Mouse (Mus musculus) erythroblast, embryonic 14.5 days (primary cell): ENCODE data around the gene Ddx31. TPM values are rescaled to one million over a fixed set of nuclear protein-coding genes. Genes with fewer than 3 reads are reported as not detected.
A peak's percentile ranks its signal among the peaks of the same experiment; 100 is the strongest.

Source experiments
- H3K27me3 ChIP-seq: 2 replicates; pipeline ENCODE4 v1.6.1; 2012; ENCODE audit warnings: inconsistent platforms; ENCODE audit not compliant: control insufficient read depth
- H3K36me3 ChIP-seq: 2 replicates; pipeline ENCODE4 v1.6.1; 2012; ENCODE audit warnings: mild to moderate bottlenecking, inconsistent platforms; ENCODE audit not compliant: control insufficient read depth
- H3K4me1 ChIP-seq: 2 replicates; pipeline ENCODE4 v1.6.1; 2012; ENCODE audit warnings: inconsistent platforms; ENCODE audit not compliant: control insufficient read depth
- H3K4me3 ChIP-seq: replicated peaks from 2 replicates; pipeline ENCODE3; 2012; ENCODE audit warnings: moderate library complexity, mild to moderate bottlenecking, inconsistent platforms
- H3K9me3 ChIP-seq: 2 replicates; pipeline ENCODE4 v1.6.1; 2012; ENCODE audit warnings: low read length, inconsistent platforms, mixed read lengths; ENCODE audit not compliant: control insufficient read depth
- GATA1 ChIP-seq: IDR thresholded peaks from 2 replicates; pipeline ENCODE4 v1.6.1; 2012; ENCODE audit warnings: low read length, inconsistent platforms, mixed read lengths
- TAL1 ChIP-seq: IDR thresholded peaks from 3 replicates; pipeline ENCODE4 v1.6.1; 2012; ENCODE audit warnings: low read length, inconsistent platforms, mixed read lengths
- polyA plus RNA-seq: library from polyadenylated mRNA; stranded (reverse); fragments of >175 nt; gene quantifications from 2 replicates; pipeline ENCODE4 v1.2.3, GENCODE M21; 2012

Ddx31 gene
- polyA plus RNA-seq, 1 experiment: 0.14 TPM

DNA sequence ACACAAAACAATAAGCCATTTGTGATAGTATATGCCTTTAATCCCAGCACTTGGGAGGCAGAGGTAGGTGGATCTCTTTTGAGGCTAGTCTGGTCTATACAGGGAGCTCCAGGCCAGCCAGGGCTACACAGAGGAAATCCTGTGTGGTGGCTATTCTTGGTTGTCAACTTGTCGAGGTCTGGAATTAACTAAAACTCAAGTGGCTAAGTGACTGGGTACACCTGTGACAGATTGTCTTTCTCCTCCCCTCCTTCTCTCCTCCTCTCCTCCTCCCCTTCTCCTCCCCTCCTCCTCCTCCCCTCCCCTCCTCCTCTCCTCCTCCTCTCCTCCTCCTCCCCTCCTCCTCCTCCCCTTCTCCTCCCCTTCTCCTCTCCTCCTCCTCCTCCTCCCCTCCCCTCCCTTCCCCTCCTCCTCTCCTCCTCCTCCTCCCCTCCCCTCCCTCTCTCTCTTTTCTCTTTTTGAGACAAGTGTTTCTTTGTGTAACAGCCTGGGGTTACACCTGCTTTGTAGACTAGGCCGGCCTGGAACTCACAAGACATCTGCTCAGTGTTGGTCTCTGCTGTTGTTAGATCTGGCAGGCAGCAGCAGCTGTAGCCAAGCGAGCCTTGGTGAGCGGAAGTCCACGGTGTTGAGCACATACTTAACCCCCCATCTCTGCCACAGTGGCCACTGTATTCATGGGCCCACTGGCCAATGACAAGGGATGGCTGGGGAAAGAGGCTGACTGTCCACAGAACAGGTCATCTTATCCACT lies 29.8 kb upstream of the Ddx31 start:
- Histone ChIP-seq H3K4me3 (no peak overlapping the region), H3K4me1 (no peaks in the 10 kb centered on the region), H3K27me3 (no peaks in the 10 kb centered on the region), H3K36me3 (no peaks in the 10 kb centered on the region), H3K9me3 (no peaks in the 10 kb centered on the region)
- TF ChIP-seq TAL1 (no peak), GATA1 (no peak)

DNA sequence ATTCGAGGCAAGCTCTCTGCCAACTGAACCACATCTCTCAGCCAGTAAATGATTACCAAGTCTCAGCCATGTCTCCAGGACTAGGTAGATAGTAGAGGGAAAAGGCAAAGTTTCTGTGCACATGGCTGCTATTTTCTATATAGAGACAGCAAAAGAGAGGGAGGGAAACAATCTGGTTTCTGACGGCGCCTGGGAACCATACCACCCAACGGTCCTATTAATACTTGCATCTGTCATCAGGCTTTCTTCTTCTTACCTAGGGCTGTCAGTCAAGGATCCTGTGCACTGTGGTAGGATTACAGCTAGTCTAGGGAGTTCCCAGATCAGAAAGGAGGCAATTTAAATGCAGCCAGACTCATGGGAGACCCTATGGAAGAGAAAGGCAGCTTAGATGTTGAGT lies 21.3 kb upstream of the Ddx31 start:
- Histone ChIP-seq H3K36me3 (peaks cover 20% of the 10 kb centered on the region), H3K9me3 (no peaks in the 10 kb centered on the region), H3K4me1 (no peaks in the 10 kb centered on the region), H3K4me3 (no peak overlapping the region), H3K27me3 (no peaks in the 10 kb centered on the region)
- TF ChIP-seq GATA1 (no peak), TAL1 (no peak)

DNA sequence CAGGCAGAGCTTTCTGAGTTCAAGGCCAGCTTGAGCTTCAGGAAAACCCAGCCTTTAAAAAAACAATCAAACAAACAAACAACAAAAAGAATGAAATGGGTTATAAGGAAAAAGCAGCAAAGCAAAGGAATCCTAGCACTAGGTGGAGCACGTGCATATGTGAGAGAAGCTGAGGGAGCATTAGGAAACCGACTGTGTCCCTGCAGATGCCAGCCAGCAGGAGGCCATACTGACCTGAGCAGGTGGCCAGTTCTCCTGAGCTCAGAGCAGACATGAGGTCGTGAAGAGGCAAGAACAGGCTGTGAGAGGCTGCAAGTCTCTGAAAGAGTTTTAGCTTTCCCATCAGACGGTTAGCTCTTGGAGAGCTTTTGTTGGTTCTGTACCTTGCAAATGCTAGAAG lies 10.9 kb upstream of the Ddx31 start:
- H3K4me3 ChIP-seq: no peak overlapping the region
- TF ChIP-seq TAL1 (no peak), GATA1 (no peak)
- H3K36me3 ChIP-seq: peaks cover 96% of the 10 kb centered on the region
- no peaks in the 10 kb centered on the region; the same call in 1 of the 2 replicates for H3K4me1 ChIP-seq
- no peaks in the 10 kb centered on the region for H3K9me3 ChIP-seq
- no peaks in the 10 kb centered on the region for H3K27me3 ChIP-seq

DNA sequence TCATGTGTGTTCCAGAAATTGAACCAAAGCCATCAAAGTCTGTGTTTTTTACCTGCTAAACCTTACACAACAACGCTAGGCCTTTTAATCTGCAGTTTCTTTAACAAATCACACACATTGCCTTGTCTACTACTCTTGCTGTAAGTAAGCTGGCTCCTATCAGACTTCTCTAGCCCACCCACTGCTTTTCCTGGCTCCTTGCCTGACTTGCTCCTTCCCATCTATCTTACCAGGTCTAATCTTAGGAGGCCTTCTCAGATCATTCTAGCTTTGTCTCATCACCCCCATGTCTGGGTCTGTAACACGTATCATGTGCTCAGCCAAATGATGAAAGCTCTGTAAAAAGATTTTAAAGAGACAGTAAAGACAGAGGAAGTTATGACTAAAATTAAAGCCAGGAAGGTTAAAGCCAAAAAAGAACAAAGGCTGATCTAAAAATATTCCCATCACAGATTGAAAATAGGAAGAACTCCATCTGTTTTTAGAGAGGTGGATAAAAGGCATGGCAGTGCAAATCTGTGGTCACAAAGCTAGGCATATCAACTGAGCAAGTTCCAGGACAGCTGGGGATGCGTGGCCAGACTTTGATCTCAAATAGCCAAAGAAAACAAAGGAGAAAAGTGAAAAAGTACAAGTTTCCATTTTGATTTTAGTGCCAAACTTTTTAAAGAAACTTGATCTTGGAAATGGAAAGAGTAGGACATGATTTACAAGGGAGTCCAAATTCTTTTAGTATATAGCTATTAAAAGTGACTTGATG lies 3.8 kb upstream of the Ddx31 start:
- TF ChIP-seq TAL1: no peak
- TF ChIP-seq GATA1: no peak
- H3K4me1 ChIP-seq: peaks cover 32% of the 10 kb centered on the region
- H3K27me3 ChIP-seq: no peaks in the 10 kb centered on the region
- peaks cover 47% of the 10 kb centered on the region for H3K36me3 ChIP-seq
- no peaks in the 10 kb centered on the region for H3K9me3 ChIP-seq
- H3K4me3 ChIP-seq: no peak overlapping the region

DNA sequence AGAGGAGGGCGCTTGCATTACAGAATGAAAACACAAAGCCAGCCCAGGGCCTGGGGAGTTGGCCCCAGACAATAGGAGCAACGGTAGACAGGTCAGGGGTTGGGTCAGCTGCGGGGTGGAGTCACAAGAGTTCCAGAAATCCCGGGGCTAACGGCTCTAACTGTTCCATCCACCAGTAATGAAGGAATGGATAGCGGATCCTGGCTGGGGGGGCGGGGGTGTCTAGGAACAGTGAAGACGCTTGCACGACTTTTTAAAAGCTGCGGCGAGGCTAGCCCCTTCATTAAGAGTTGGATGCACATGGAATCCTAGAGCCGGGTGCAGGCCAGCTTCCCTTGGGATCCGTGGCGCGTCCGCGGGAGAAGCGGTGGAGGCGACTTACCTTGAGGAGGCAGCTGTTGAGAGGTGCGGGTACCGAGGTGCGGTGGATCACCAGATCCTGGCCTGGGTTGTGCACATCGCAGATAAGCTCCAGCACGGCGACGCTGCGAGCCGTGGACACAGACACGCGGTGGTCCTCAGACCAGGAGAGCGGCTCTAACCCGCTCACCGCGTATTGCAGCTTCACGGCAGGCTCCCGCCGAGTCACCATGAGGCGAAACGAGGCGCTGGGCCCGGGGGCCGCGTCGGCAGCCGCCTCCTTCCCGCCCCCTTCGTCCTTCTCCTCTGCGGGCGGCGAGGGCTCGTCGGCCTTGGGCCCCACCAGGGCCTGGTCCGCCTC lies 545 bp upstream of the Ddx31 start:
- H3K9me3 ChIP-seq: no peaks in the 10 kb centered on the region
- peak; percentile 49 for TF ChIP-seq TAL1
- no peak for TF ChIP-seq GATA1
- H3K4me1 ChIP-seq: peaks cover 43% of the 10 kb centered on the region
- no peaks in the 10 kb centered on the region for H3K27me3 ChIP-seq
- peak overlapping the region; percentile 86 for H3K4me3 ChIP-seq
- peaks cover 23% of the 10 kb centered on the region for H3K36me3 ChIP-seq

DNA sequence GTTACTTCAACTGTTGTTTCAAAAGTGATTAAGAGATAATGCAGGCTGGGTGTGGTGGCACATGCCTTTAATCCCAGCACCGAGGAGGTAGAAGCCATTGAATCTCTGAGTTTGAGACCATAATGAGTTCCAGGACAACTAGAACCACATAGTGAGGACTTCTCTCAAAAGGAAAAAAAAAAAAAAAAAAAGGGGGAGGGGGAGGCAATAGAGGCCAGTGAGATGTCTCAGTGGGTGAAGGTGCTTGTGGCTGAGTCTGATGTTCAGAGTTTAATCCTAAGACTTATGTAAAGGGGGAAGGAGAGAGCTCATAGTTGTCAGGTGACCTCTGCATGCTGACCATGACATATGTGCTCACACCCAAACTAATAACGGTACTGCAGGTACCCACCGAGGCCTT lies 1.8 kb downstream of the Ddx31 start:
- TF ChIP-seq GATA1 (no peak), TAL1 (no peak)
- no peak overlapping the region for H3K4me3 ChIP-seq
- no peaks in the 10 kb centered on the region for H3K27me3 ChIP-seq
- peaks cover 34% of the 10 kb centered on the region for H3K36me3 ChIP-seq
- H3K4me1 ChIP-seq: peaks cover 43% of the 10 kb centered on the region
- H3K9me3 ChIP-seq: no peaks in the 10 kb centered on the region

DNA sequence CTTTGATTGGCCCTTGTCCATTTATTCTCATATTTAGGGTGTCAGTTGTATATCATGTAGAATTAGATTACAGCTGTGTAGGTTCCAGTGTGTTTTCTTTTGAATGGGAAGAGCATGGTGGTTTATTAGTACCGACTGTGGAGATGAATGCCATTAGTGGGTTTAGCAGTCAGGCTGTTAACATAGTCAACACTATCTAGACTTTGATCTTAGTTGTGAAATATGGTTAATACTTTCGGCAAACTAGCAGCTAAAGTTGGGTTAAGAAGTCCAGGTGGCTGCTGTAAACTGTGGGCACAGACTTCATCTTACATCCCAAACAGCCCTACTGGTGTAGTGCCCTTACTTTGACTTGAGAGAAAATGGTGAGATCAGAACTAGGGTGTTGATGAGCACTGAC lies 8.7 kb downstream of the Ddx31 start:
- Histone ChIP-seq H3K9me3 (no peaks in the 10 kb centered on the region), H3K4me1 (peaks cover 2% of the 10 kb centered on the region; the same call in 1 of the 2 replicates), H3K27me3 (no peaks in the 10 kb centered on the region), H3K36me3 (peaks cover 63% of the 10 kb centered on the region), H3K4me3 (no peak overlapping the region)
- TF ChIP-seq TAL1: no peak
- no peak for TF ChIP-seq GATA1

DNA sequence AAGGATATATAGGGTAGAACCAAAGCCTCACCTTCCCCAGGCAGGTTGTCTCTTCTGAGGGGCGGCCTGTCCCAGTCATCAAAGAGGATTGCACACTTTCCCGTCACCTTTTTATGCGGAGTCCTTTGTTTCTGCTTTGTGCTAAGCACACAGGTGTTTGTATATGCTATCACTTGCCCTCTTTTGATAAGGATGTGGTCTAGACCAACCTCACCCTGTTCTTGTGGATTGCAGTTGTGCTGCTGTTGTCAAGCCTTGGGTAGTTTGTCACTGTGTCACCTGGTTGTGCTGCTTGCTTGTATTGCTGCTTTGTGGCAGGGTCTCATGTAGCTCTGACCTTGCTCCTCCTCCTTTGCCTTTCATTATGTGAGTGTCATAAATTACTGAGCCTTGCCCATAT lies 12.4 kb downstream of the Ddx31 start:
- Histone ChIP-seq H3K4me1 (no peaks in the 10 kb centered on the region), H3K27me3 (no peaks in the 10 kb centered on the region), H3K9me3 (no peaks in the 10 kb centered on the region), H3K36me3 (peaks cover 47% of the 10 kb centered on the region), H3K4me3 (no peak overlapping the region)
- TF ChIP-seq GATA1: no peak
- no peak for TF ChIP-seq TAL1

DNA sequence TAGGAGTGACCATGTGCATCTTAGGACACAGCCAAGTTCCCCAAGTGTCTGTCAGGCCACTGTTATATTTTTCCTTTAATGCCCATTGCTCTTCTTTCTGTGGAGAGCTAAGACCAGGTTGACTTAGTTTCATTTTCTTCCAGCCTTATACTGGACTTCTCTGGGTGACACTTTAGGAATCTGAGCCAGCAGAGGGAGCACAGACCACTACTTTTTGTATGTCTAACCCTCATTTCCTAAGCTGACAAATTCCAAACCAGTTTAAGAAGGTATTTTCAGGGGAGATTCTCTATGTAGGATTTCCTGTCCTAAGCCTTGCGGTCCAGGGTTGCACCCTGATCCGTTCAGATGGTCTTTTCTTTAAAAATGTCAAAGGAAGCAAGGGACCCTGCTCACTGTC lies 15.6 kb downstream of the Ddx31 start:
- H3K4me1 ChIP-seq: no peaks in the 10 kb centered on the region
- peaks cover 41% of the 10 kb centered on the region for H3K36me3 ChIP-seq
- H3K9me3 ChIP-seq: no peaks in the 10 kb centered on the region
- no peaks in the 10 kb centered on the region for H3K27me3 ChIP-seq
- H3K4me3 ChIP-seq: no peak overlapping the region
- TF ChIP-seq GATA1: no peak
- TF ChIP-seq TAL1: no peak
